18 mouse cellular contexts compared by ENCODE assay signal in the genomic region with DNA sequence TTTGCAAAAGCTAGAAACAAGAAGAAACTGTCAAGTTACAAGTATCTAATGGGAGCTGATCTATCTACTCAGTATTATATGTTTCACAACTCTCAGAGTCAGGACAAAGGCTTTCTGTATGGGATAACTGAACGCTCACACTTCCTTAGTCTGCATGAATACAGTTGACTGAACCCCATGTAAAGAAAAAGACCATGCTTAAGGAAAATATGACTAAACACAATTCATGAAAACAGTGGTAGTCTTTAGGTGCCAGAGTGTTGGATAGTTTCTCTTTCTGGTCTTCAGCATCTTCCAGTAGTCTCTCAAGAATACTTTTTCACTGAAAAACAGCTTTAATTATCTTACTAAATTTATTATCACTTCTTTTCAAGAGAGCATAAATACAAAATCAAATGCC.
A peak's percentile ranks its signal among the peaks of the same experiment; 100 is the strongest.
DNase-seq lines count a peak whose midpoint lies in the region; ATAC-seq and TF ChIP-seq lines count a peak whose summit lies in the region.
"Had no signal": no experiment of that assay in that cellular context is flagged by ENCODE, and none has a peak within 500 bp of the region (broad histone marks: within the 10 kb centered on the region; RNA-seq: fewer than 3 reads in every experiment).

No protein-coding gene starts in this region.

- no peak overlapping the region for H3K4me3 ChIP-seq in CH12.LX (replicated peaks in 1 of 3; ENCODE audit: low read depth in 2 of 3, low read length in 2 of 3, poor library complexity in 1 of 3)
- H3K4me3 ChIP-seq in forebrain, embryonic 15.5 days: no peak overlapping the region

- H3K9ac ChIP-seq in CH12.LX (ENCODE audit: insufficient read depth, low read depth): no peak overlapping the region
- no peak overlapping the region for H3K9ac ChIP-seq in forebrain, embryonic 15.5 days (replicated peaks)

- dilution Hi-C loops in CH12.LX (cut with MboI; ENCODE audit: extremely low pct_ligation_motif_present, extremely low pct_unique_long_range_greater_than_20kb, low sequenced_read_pairs): no loop called here

- H3K79me2 ChIP-seq in CH12.LX (replicated peaks; ENCODE audit: control insufficient read depth, extremely low read depth, insufficient read depth, poor library complexity, severe bottlenecking): no peaks in the 10 kb centered on the region

- H3K4me1 ChIP-seq in CH12.LX (ENCODE audit: control insufficient read depth in 1 of 2, insufficient read depth in 2 of 2): peaks cover 10 to 33% of the 10 kb centered on the region in 2 experiments; a peak in 3 of 4 replicates
- no peaks in the 10 kb centered on the region for H3K4me1 ChIP-seq in forebrain, embryonic 15.5 days

- WGBS in forebrain, embryonic 15.5 days: 92% methylated on average over 1 of the region's 1 CpGs

- no peak for TF ChIP-seq CTCF in CH12.LX (conservative IDR thresholded peaks at IDR 0.05 in 1 of 2, IDR thresholded peaks at IDR 0.05 in 1 of 2; ENCODE audit: low read depth in 2 of 2, low read length in 2 of 2)

- TF ChIP-seq RAD21 in CH12.LX (IDR thresholded peaks at IDR 0.05; ENCODE audit: low read depth, low read length): no peak

- no peak for TF ChIP-seq POLR2A in CH12.LX (IDR thresholded peaks at IDR 0.05; ENCODE audit: low read depth, low read length)

- H3K27me3 ChIP-seq in CH12.LX (replicated peaks): no peaks in the 10 kb centered on the region
- no peaks in the 10 kb centered on the region for H3K27me3 ChIP-seq in forebrain, embryonic 15.5 days
- H3K27me3 ChIP-seq: Patski had no signal

- H3K4me2 ChIP-seq in CH12.LX (ENCODE audit: insufficient read depth, low read depth, poor library complexity, severe bottlenecking): no peak overlapping the region
- H3K4me2 ChIP-seq in forebrain, embryonic 15.5 days (replicated peaks): no peak overlapping the region

- no peaks in the 10 kb centered on the region for H3K9me3 ChIP-seq in CH12.LX (replicated peaks; ENCODE audit: low read length)
- no peaks in the 10 kb centered on the region for H3K9me3 ChIP-seq in forebrain, embryonic 15.5 days
- H3K9me3 ChIP-seq: G1E had no signal

- DNase-seq in CH12.LX (ENCODE audit: extremely low read depth): no peak
- DNase-seq: adrenal gland, adult 2 months; adrenal gland, adult 8-10 months; adrenal gland, postnatal 10 days; adrenal gland, postnatal 14 days; adrenal gland, postnatal 25 days; adrenal gland, postnatal 36 days; B cell, adult 2 months; cerebellum, adult 11 months; cerebellum, adult 11-12 months; cerebellum, adult 18-20 months; cerebellum, adult 2 months; cerebellum, adult 8-10 months had no signal

- no peak for ATAC-seq in forebrain, embryonic 15.5 days (replicated peaks)
- ATAC-seq: activated CD4-positive, CD25-positive, alpha-beta regulatory T cell, adult 4 months; CD4-positive, CD25-positive, alpha-beta regulatory T cell, adult 4 months; Patski had no signal

- H3K27ac ChIP-seq in CH12.LX (ENCODE audit: insufficient read depth, low read depth): no peak overlapping the region
- no peak overlapping the region for H3K27ac ChIP-seq in forebrain, embryonic 15.5 days (replicated peaks)

- no peaks in the 10 kb centered on the region for H3K36me3 ChIP-seq in CH12.LX (replicated peaks in 1 of 2; ENCODE audit: control insufficient read depth in 1 of 2, insufficient read depth in 1 of 2, low read length in 1 of 2)
- H3K36me3 ChIP-seq in forebrain, embryonic 15.5 days: no peaks in the 10 kb centered on the region
- H3K36me3 ChIP-seq: G1E had no signal

- in situ Hi-C loops in CH12.LX (cut with MboI; ENCODE audit: low pct_ligation_motif_present, low pct_unique_long_range_greater_than_20kb, low sequenced_read_pairs): loop anchor here (10.0 kb wide), 1 partner anchor 62 kb away; no protein-coding TSS in a partner anchor

- TF ChIP-seq EP300 in CH12.LX (IDR thresholded peaks at IDR 0.05; ENCODE audit: low read length): peak; percentile 58

TF ChIP-seq in CH12.LX, 34 proteins besides CTCF, POLR2A, EP300 and RAD21:
- no peak for TF ChIP-seq CHD1 (IDR thresholded peaks at IDR 0.05; ENCODE audit: low read depth, low read length)
- TF ChIP-seq JUN (IDR thresholded peaks at IDR 0.05; ENCODE audit: insufficient read depth, low read depth, low read length): peak; percentile 58
- no peak for TF ChIP-seq UBTF (IDR thresholded peaks at IDR 0.05; ENCODE audit: low read depth, low read length)
- no peak for TF ChIP-seq ZKSCAN1 (IDR thresholded peaks at IDR 0.05; ENCODE audit: borderline replicate concordance, low read depth, low read length)
- TF ChIP-seq TCF12 (IDR thresholded peaks at IDR 0.05; ENCODE audit: low read depth, low read length): no peak
- TF ChIP-seq KAT2A (IDR thresholded peaks at IDR 0.05; ENCODE audit: insufficient replicate concordance, low read length): no peak
- TF ChIP-seq SMC3 (IDR thresholded peaks at IDR 0.05; ENCODE audit: low read depth, low read length): no peak
- no peak for TF ChIP-seq E2F4 (IDR thresholded peaks at IDR 0.05; ENCODE audit: insufficient replicate concordance, low read depth, low read length)
- no peak for TF ChIP-seq NRF1 (IDR thresholded peaks at IDR 0.05; ENCODE audit: low read depth, low read length)
- TF ChIP-seq CHD2 (IDR thresholded peaks at IDR 0.05; ENCODE audit: low read length): no peak
- TF ChIP-seq JUND (conservative IDR thresholded peaks at IDR 0.05; ENCODE audit: low read depth, low read length): peak; percentile 85
- TF ChIP-seq BHLHE40 (IDR thresholded peaks at IDR 0.05; ENCODE audit: low read depth, low read length): no peak
- no peak for TF ChIP-seq POLR2AphosphoS2 (IDR thresholded peaks at IDR 0.05; ENCODE audit: low read depth, low read length)
- TF ChIP-seq MEF2A (IDR thresholded peaks at IDR 0.05; ENCODE audit: borderline replicate concordance, low read depth, low read length): no peak
- TF ChIP-seq PAX5 (IDR thresholded peaks at IDR 0.05; ENCODE audit: low read length): no peak
- TF ChIP-seq RCOR1 (conservative IDR thresholded peaks at IDR 0.05; ENCODE audit: low read depth, low read length): no peak
- TF ChIP-seq MAX (IDR thresholded peaks at IDR 0.05; ENCODE audit: low read length): no peak
